Mouse (Mus musculus): Measurements from ENCODE around the gene Nsun3.

DNA sequence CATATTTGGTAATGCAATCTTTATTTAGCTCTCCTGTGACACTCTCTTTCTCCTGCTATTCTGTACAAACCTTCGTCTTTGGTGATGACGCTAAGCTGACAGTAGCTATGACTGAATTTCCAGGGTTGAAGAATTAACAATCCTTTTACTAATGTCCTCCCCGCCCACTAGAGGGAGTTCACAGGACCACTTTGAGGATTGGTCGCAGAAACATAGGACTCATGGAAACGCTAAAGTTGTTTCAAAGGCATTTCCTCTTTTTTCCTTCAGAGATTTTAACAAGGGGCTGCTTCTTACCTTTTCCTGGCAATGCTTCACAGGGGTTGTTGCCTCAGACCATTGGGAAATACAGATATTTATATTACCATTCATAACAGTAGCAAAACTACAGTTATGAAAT, 4.4 kb downstream of the Nsun3 start:
- TF ChIP-seq POLR2A (IDR thresholded peaks at IDR 0.05; ENCODE audit: extremely low read depth, insufficient read depth, low read length) = no peak
- peak; percentile 15; the same call in 1 of the 2 replicates for TF ChIP-seq CTCF (IDR thresholded peaks at IDR 0.05; ENCODE audit: extremely low read depth, insufficient read depth, low read length)
